Mouse (Mus musculus): Measurements from ENCODE around the gene Large1. TPM values are rescaled to one million over a fixed set of nuclear protein-coding genes. Genes with fewer than 3 reads are reported as not detected.

The Large1 gene
- polyA plus RNA-seq, 1 experiment from 2014 or later: 6.6 TPM

GRCm38 (mm10) chr8:72873411-72873810 lies 479.9 kb downstream of the Large1 start:
- no peaks in the 10 kb centered on the region for H3K9me3 ChIP-seq (replicated peaks)
- 87% methylated on average over 2 of the region's 2 CpGs for WGBS
- no peaks in the 10 kb centered on the region for H3K27me3 ChIP-seq

GRCm38 (mm10) chr8:72846881-72847280 lies 506.5 kb downstream of the Large1 start:
- Histone ChIP-seq H3K27ac (no peak overlapping the region), H3K27me3 (no peaks in the 10 kb centered on the region), H3K9me3 (replicated peaks) (no peaks in the 10 kb centered on the region), H3K4me1 (replicated peaks) (no peaks in the 10 kb centered on the region), H3K4me3 (no peak overlapping the region), H3K4me2 (no peak overlapping the region), H3K9ac (no peak overlapping the region), H3K36me3 (peaks cover 14% of the 10 kb centered on the region)
- no peak for ATAC-seq (replicated peaks; ENCODE audit: insufficient number of reproducible peaks, insufficient read depth, low FRiP score, low read depth)

More at GRCm38 (mm10) chr8:72873411-72873810, 479.9 kb downstream of the Large1 start:
- no peak overlapping the region for H3K27ac ChIP-seq
- H3K4me2 ChIP-seq: no peak overlapping the region
- H3K4me1 ChIP-seq (replicated peaks): no peaks in the 10 kb centered on the region
- H3K36me3 ChIP-seq: no peaks in the 10 kb centered on the region
- ATAC-seq (replicated peaks; ENCODE audit: insufficient number of reproducible peaks, insufficient read depth, low FRiP score, low read depth): no peak
- no peak overlapping the region for H3K4me3 ChIP-seq
- no peak overlapping the region for H3K9ac ChIP-seq

GRCm38 (mm10) chr8:72835863-72836262 lies 517.5 kb downstream of the Large1 start:
- Histone ChIP-seq H3K4me2 (no peak overlapping the region), H3K36me3 (0 out of 2 replicates have a peak, but pooled peaks cover 4% of the 10 kb centered on the region), H3K27ac (no peak overlapping the region), H3K4me1 (replicated peaks) (no peaks in the 10 kb centered on the region), H3K9ac (no peak overlapping the region), H3K4me3 (no peak overlapping the region), H3K9me3 (replicated peaks) (no peaks in the 10 kb centered on the region), H3K27me3 (no peaks in the 10 kb centered on the region)
- ATAC-seq (replicated peaks; ENCODE audit: insufficient number of reproducible peaks, insufficient read depth, low FRiP score, low read depth): no peak
- 75% methylated on average over 4 of the region's 4 CpGs for WGBS

GRCm38 (mm10) chr8:72833112-72833511 lies 520.2 kb downstream of the Large1 start:
- Histone ChIP-seq H3K36me3 (0 out of 2 replicates have a peak, but pooled peaks cover 4% of the 10 kb centered on the region), H3K4me1 (replicated peaks) (no peaks in the 10 kb centered on the region), H3K9me3 (replicated peaks) (no peaks in the 10 kb centered on the region), H3K27me3 (no peaks in the 10 kb centered on the region), H3K27ac (no peak overlapping the region), H3K4me2 (no peak overlapping the region), H3K9ac (no peak overlapping the region), H3K4me3 (no peak overlapping the region)
- WGBS: 72% methylated on average over 2 of the region's 2 CpGs
- ATAC-seq (replicated peaks; ENCODE audit: insufficient number of reproducible peaks, insufficient read depth, low FRiP score, low read depth): no peak

- WGBS: 47% methylated on average over 1 of the region's 1 CpGs
- ATAC-seq (replicated peaks; ENCODE audit: insufficient number of reproducible peaks, insufficient read depth, low FRiP score, low read depth): no peak
- H3K4me3 ChIP-seq: no peak overlapping the region
- no peaks in the 10 kb centered on the region for H3K27me3 ChIP-seq
- H3K9ac ChIP-seq: no peak overlapping the region
- H3K4me2 ChIP-seq: no peak overlapping the region
- H3K27ac ChIP-seq: no peak overlapping the region
- H3K9me3 ChIP-seq (replicated peaks): no peaks in the 10 kb centered on the region
- H3K4me1 ChIP-seq (replicated peaks): no peaks in the 10 kb centered on the region
- H3K36me3 ChIP-seq: 0 out of 2 replicates have a peak, but pooled peaks cover 4% of the 10 kb centered on the region
Measured at GRCm38 (mm10) chr8:72832371-72832770, 521.0 kb downstream of the Large1 start.

- Histone ChIP-seq H3K4me3 (no peak overlapping the region), H3K36me3 (peaks cover 16% of the 10 kb centered on the region; the same call in 1 of the 2 replicates), H3K4me2 (no peak overlapping the region), H3K9ac (no peak overlapping the region), H3K27ac (no peak overlapping the region), H3K9me3 (replicated peaks) (no peaks in the 10 kb centered on the region), H3K27me3 (no peaks in the 10 kb centered on the region), H3K4me1 (replicated peaks) (no peaks in the 10 kb centered on the region)
- no peak for ATAC-seq (replicated peaks; ENCODE audit: insufficient number of reproducible peaks, insufficient read depth, low FRiP score, low read depth)
- 87% methylated on average over 5 of the region's 5 CpGs for WGBS
Measured at GRCm38 (mm10) chr8:72817655-72818349, 535.5 kb downstream of the Large1 start.

GRCm38 (mm10) chr8:72816679-72817078 lies 536.7 kb downstream of the Large1 start:
- no peak for ATAC-seq (replicated peaks; ENCODE audit: insufficient number of reproducible peaks, insufficient read depth, low FRiP score, low read depth)
- Histone ChIP-seq H3K4me3 (no peak overlapping the region), H3K4me2 (no peak overlapping the region), H3K4me1 (replicated peaks) (no peaks in the 10 kb centered on the region), H3K9me3 (replicated peaks) (no peaks in the 10 kb centered on the region), H3K36me3 (peaks cover 16% of the 10 kb centered on the region; the same call in 1 of the 2 replicates), H3K27me3 (no peaks in the 10 kb centered on the region), H3K9ac (no peak overlapping the region), H3K27ac (no peak overlapping the region)

- 85% methylated on average over 7 of the region's 7 CpGs for WGBS
- Histone ChIP-seq H3K4me2 (no peak overlapping the region), H3K9ac (no peak overlapping the region), H3K4me3 (no peak overlapping the region), H3K27ac (no peak overlapping the region), H3K9me3 (replicated peaks) (no peaks in the 10 kb centered on the region), H3K36me3 (peaks cover 12% of the 10 kb centered on the region; the same call in 1 of the 2 replicates), H3K4me1 (replicated peaks) (no peaks in the 10 kb centered on the region), H3K27me3 (no peaks in the 10 kb centered on the region)
- ATAC-seq (replicated peaks; ENCODE audit: insufficient number of reproducible peaks, insufficient read depth, low FRiP score, low read depth): no peak
Measured at GRCm38 (mm10) chr8:72815681-72816080, 537.7 kb downstream of the Large1 start.

GRCm38 (mm10) chr8:72812690-72813089 lies 540.6 kb downstream of the Large1 start:
- Histone ChIP-seq H3K27ac (no peak overlapping the region), H3K36me3 (peaks cover 12% of the 10 kb centered on the region; the same call in 1 of the 2 replicates), H3K9ac (no peak overlapping the region), H3K4me1 (replicated peaks) (no peaks in the 10 kb centered on the region), H3K9me3 (replicated peaks) (no peaks in the 10 kb centered on the region), H3K4me2 (no peak overlapping the region), H3K27me3 (no peaks in the 10 kb centered on the region), H3K4me3 (no peak overlapping the region)
- ATAC-seq (replicated peaks; ENCODE audit: insufficient number of reproducible peaks, insufficient read depth, low FRiP score, low read depth): no peak
- WGBS: 88% methylated on average over 3 of the region's 3 CpGs

GRCm38 (mm10) chr8:72801583-72801982 lies 551.8 kb downstream of the Large1 start:
- H3K9ac ChIP-seq: no peak overlapping the region
- no peaks in the 10 kb centered on the region for H3K9me3 ChIP-seq (replicated peaks)
- 75% methylated on average over 2 of the region's 2 CpGs for WGBS
- H3K27ac ChIP-seq: no peak overlapping the region
- H3K4me2 ChIP-seq: no peak overlapping the region
- no peaks in the 10 kb centered on the region for H3K4me1 ChIP-seq (replicated peaks)
- H3K27me3 ChIP-seq: no peaks in the 10 kb centered on the region
- H3K4me3 ChIP-seq: no peak overlapping the region
- no peaks in the 10 kb centered on the region for H3K36me3 ChIP-seq
- no peak for ATAC-seq (replicated peaks; ENCODE audit: insufficient number of reproducible peaks, insufficient read depth, low FRiP score, low read depth)

- Histone ChIP-seq H3K4me2 (no peak overlapping the region), H3K27me3 (no peaks in the 10 kb centered on the region), H3K9ac (no peak overlapping the region), H3K36me3 (no peaks in the 10 kb centered on the region), H3K9me3 (replicated peaks) (no peaks in the 10 kb centered on the region), H3K4me3 (no peak overlapping the region), H3K4me1 (replicated peaks) (no peaks in the 10 kb centered on the region), H3K27ac (no peak overlapping the region)
- ATAC-seq (replicated peaks; ENCODE audit: insufficient number of reproducible peaks, insufficient read depth, low FRiP score, low read depth): no peak
- 87% methylated on average over 4 of the region's 4 CpGs for WGBS
Measured at GRCm38 (mm10) chr8:72780644-72781043, 572.7 kb downstream of the Large1 start.

GRCm38 (mm10) chr8:72777797-72778196 lies 575.5 kb downstream of the Large1 start:
- Histone ChIP-seq H3K36me3 (no peaks in the 10 kb centered on the region), H3K4me1 (replicated peaks) (no peaks in the 10 kb centered on the region), H3K27ac (no peak overlapping the region), H3K4me3 (no peak overlapping the region), H3K9ac (no peak overlapping the region), H3K27me3 (no peaks in the 10 kb centered on the region), H3K9me3 (replicated peaks) (no peaks in the 10 kb centered on the region), H3K4me2 (no peak overlapping the region)
- WGBS: 84% methylated on average over 1 of the region's 1 CpGs
- ATAC-seq (replicated peaks; ENCODE audit: insufficient number of reproducible peaks, insufficient read depth, low FRiP score, low read depth): no peak
